Mouse (Mus musculus): ENCODE measurements at regions not wholly inside any gene's neighbourhood (a gene's known extent, or its start where the extent isn't known, plus 50 kb on each side); places are given as distances from the start of the nearest gene placed in this dataset.
"Not testable (repeated sequence)": the region's sequence is repeated elsewhere in the genome, so short reads cannot be mapped to it uniquely, and the experiment has no call there.

- DNase-seq (ENCODE audit: low read depth, low spot score) = not testable (repeated sequence)
Measured at GRCm38 (mm10) chr2:100569891-100570290, 1054.6 kb upstream of the Rag2 start.

GRCm38 (mm10) chr2:100590643-100591042 is 1033.9 kb upstream of the Rag2 start:
- not testable (repeated sequence) for DNase-seq (ENCODE audit: low read depth, low spot score)

- not testable (repeated sequence) for DNase-seq (ENCODE audit: low read depth, low spot score)
Measured at GRCm38 (mm10) chr2:100626183-100626582, 998.3 kb upstream of the Rag2 start.

GRCm38 (mm10) chr2:100652742-100653141 is 971.8 kb upstream of the Rag2 start:
- DNase-seq (ENCODE audit: low read depth, low spot score) = not testable (repeated sequence)

- DNase-seq (ENCODE audit: low read depth, low spot score) = not testable (repeated sequence)
Measured at GRCm38 (mm10) chr2:100671384-100672039, 953.0 kb upstream of the Rag2 start.

GRCm38 (mm10) chr2:100708395-100708794 is 916.1 kb upstream of the Rag2 start:
- not testable (repeated sequence) for DNase-seq (ENCODE audit: low read depth, low spot score)

GRCm38 (mm10) chr2:100743294-100743693 is 881.2 kb upstream of the Rag2 start:
- DNase-seq (ENCODE audit: low read depth, low spot score) = not testable (repeated sequence)

GRCm38 (mm10) chr2:100755033-100755432 is 869.5 kb upstream of the Rag2 start:
- DNase-seq (ENCODE audit: low read depth, low spot score) = not testable (repeated sequence)

GRCm38 (mm10) chr2:100785392-100785791 is 839.1 kb upstream of the Rag2 start:
- no peak for DNase-seq (ENCODE audit: low read depth, low spot score)

- no peak for DNase-seq (ENCODE audit: low read depth, low spot score)
Measured at GRCm38 (mm10) chr2:100795578-100795977, 828.9 kb upstream of the Rag2 start.

- no peak for DNase-seq (ENCODE audit: low read depth, low spot score)
Measured at GRCm38 (mm10) chr2:100796830-100797229, 827.7 kb upstream of the Rag2 start.

- peak; percentile 20 for DNase-seq (ENCODE audit: low read depth, low spot score)
Measured at GRCm38 (mm10) chr2:100797502-100797901, 827.0 kb upstream of the Rag2 start.

- DNase-seq (ENCODE audit: low read depth, low spot score) = peak; percentile 11
Measured at GRCm38 (mm10) chr2:100812546-100812945, 812.0 kb upstream of the Rag2 start.

- no peak for DNase-seq (ENCODE audit: low read depth, low spot score)
Measured at GRCm38 (mm10) chr2:100814613-100815258, 809.8 kb upstream of the Rag2 start.

- DNase-seq (ENCODE audit: low read depth, low spot score) = no peak
Measured at GRCm38 (mm10) chr2:100834056-100834455, 790.5 kb upstream of the Rag2 start.

- DNase-seq (ENCODE audit: low read depth, low spot score) = no peak
Measured at GRCm38 (mm10) chr2:100857772-100858171, 766.7 kb upstream of the Rag2 start.

GRCm38 (mm10) chr2:100865495-100865894 is 759.0 kb upstream of the Rag2 start:
- no peak for DNase-seq (ENCODE audit: low read depth, low spot score)

Data from mesoderm, embryonic 11.5 days (tissue).